Mouse (Mus musculus): ENCODE measurements around the gene Dnaja3. TPM values are rescaled to one million over a fixed set of nuclear protein-coding genes. Genes with fewer than 3 reads are reported as not detected.

Dnaja3 gene
- polyA plus RNA-seq, 1 experiment from 2014 or later = 87.8 TPM

- no peak for TF ChIP-seq CTCF (IDR thresholded peaks at IDR 0.05; ENCODE audit: low read depth)
- no peaks in the 10 kb centered on the region for H3K9me3 ChIP-seq (replicated peaks; ENCODE audit: low read length)
- whole genome bisulfite sequencing = 39% methylated on average over 13 of the region's 13 CpGs
- ATAC-seq (replicated peaks; ENCODE audit: low FRiP score, low read depth) (no peak), DNase-seq (ENCODE audit: low spot score) (no peak)
- 0 out of 2 replicates have a peak, but pooled peaks cover 9% of the 10 kb centered on the region for H3K36me3 ChIP-seq (ENCODE audit: insufficient read depth, low read length)
- peaks cover 73% of the 10 kb centered on the region for H3K4me1 ChIP-seq (replicated peaks; ENCODE audit: insufficient read depth, low read length)
- no peaks in the 10 kb centered on the region for H3K27me3 ChIP-seq (ENCODE audit: insufficient read depth, low read length)
- peak overlapping the region; percentile 21; the same call in 1 of the 2 replicates for H3K4me2 ChIP-seq (ENCODE audit: low read length)
- H3K27ac ChIP-seq = peak overlapping the region; percentile 60; the same call in 1 of the 2 replicates
- H3K9ac ChIP-seq (ENCODE audit: low read depth, low read length) = no peak overlapping the region
- H3K4me3 ChIP-seq (replicated peaks; ENCODE audit: low read depth, low read length) = no peak overlapping the region
These were observed 34.2 kb upstream of the Dnaja3 start for GRCm38 (mm10) chr16:4605514-4606131.

- peak; percentile 71 for TF ChIP-seq CTCF (IDR thresholded peaks at IDR 0.05; ENCODE audit: low read depth)
- H3K9me3 ChIP-seq (replicated peaks; ENCODE audit: low read length) = no peaks in the 10 kb centered on the region
- WGBS = 6% methylated on average over 5 of the region's 5 CpGs
- ATAC-seq (replicated peaks; ENCODE audit: low FRiP score, low read depth) (0 out of 2 replicates have a peak, but pooled peaks have one; percentile 2), DNase-seq (ENCODE audit: low spot score) (peak; percentile 67)
- H3K4me3 ChIP-seq (replicated peaks; ENCODE audit: low read depth, low read length) = no peak overlapping the region
- H3K9ac ChIP-seq (ENCODE audit: low read depth, low read length) = no peak overlapping the region
- H3K4me2 ChIP-seq (ENCODE audit: low read length) = peak overlapping the region; percentile 21; the same call in 1 of the 2 replicates
- no peaks in the 10 kb centered on the region for H3K27me3 ChIP-seq (ENCODE audit: insufficient read depth, low read length)
- peak overlapping the region; percentile 60 for H3K27ac ChIP-seq
- H3K4me1 ChIP-seq (replicated peaks; ENCODE audit: insufficient read depth, low read length) = peaks cover 67% of the 10 kb centered on the region
- peaks cover 14% of the 10 kb centered on the region; the same call in 1 of the 2 replicates for H3K36me3 ChIP-seq (ENCODE audit: insufficient read depth, low read length)
These were observed 33.2 kb upstream of the Dnaja3 start for GRCm38 (mm10) chr16:4606431-4607084.

- peak overlapping the region; percentile 11; the same call in 1 of the 2 replicates for H3K4me2 ChIP-seq (ENCODE audit: low read length)
- 35% methylated on average over 9 of the region's 9 CpGs for WGBS
- H3K9me3 ChIP-seq (replicated peaks; ENCODE audit: low read length) = no peaks in the 10 kb centered on the region
- H3K9ac ChIP-seq (ENCODE audit: low read depth, low read length) = no peak overlapping the region
- no peak overlapping the region for H3K4me3 ChIP-seq (replicated peaks; ENCODE audit: low read depth, low read length)
- H3K27ac ChIP-seq = peak overlapping the region; percentile 47
- H3K4me1 ChIP-seq (replicated peaks; ENCODE audit: insufficient read depth, low read length) = peaks cover 52% of the 10 kb centered on the region
- no peaks in the 10 kb centered on the region for H3K27me3 ChIP-seq (ENCODE audit: insufficient read depth, low read length)
- peaks cover 21% of the 10 kb centered on the region; the same call in 1 of the 2 replicates for H3K36me3 ChIP-seq (ENCODE audit: insufficient read depth, low read length)
- TF ChIP-seq CTCF (IDR thresholded peaks at IDR 0.05; ENCODE audit: low read depth) = peak; percentile 98
- DNase-seq (ENCODE audit: low spot score) = peak; percentile 94
- 0 out of 2 replicates have a peak, but pooled peaks have one; percentile 12 for ATAC-seq (replicated peaks; ENCODE audit: low FRiP score, low read depth)
These were observed 31.8 kb upstream of the Dnaja3 start for GRCm38 (mm10) chr16:4607818-4608531.

- Histone ChIP-seq H3K27ac (peak overlapping the region; percentile 47), H3K9me3 (replicated peaks; ENCODE audit: low read length) (no peaks in the 10 kb centered on the region), H3K4me2 (ENCODE audit: low read length) (0 out of 2 replicates have a peak overlapping the region, but pooled peaks have one; percentile 11), H3K9ac (ENCODE audit: low read depth, low read length) (no peak overlapping the region), H3K4me1 (replicated peaks; ENCODE audit: insufficient read depth, low read length) (peaks cover 46% of the 10 kb centered on the region), H3K4me3 (replicated peaks; ENCODE audit: low read depth, low read length) (no peak overlapping the region), H3K27me3 (ENCODE audit: insufficient read depth, low read length) (no peaks in the 10 kb centered on the region), H3K36me3 (ENCODE audit: insufficient read depth, low read length) (peaks cover 27% of the 10 kb centered on the region)
- whole genome bisulfite sequencing = 56% methylated on average over 19 of the region's 19 CpGs
- DNase-seq (ENCODE audit: low spot score) = peak; percentile 61
- no peak for TF ChIP-seq CTCF (IDR thresholded peaks at IDR 0.05; ENCODE audit: low read depth)
- peak; percentile 46 for ATAC-seq (replicated peaks; ENCODE audit: low FRiP score, low read depth)
These were observed 31.2 kb upstream of the Dnaja3 start for GRCm38 (mm10) chr16:4608532-4609059.

GRCm38 (mm10) chr16:4611193-4611592, 28.6 kb upstream of the Dnaja3 start:
- Histone ChIP-seq H3K27ac (no peak overlapping the region), H3K4me1 (replicated peaks; ENCODE audit: insufficient read depth, low read length) (peaks cover 24% of the 10 kb centered on the region), H3K27me3 (ENCODE audit: insufficient read depth, low read length) (no peaks in the 10 kb centered on the region), H3K36me3 (ENCODE audit: insufficient read depth, low read length) (peaks cover 50% of the 10 kb centered on the region), H3K4me2 (ENCODE audit: low read length) (no peak overlapping the region), H3K4me3 (replicated peaks; ENCODE audit: low read depth, low read length) (no peak overlapping the region), H3K9ac (ENCODE audit: low read depth, low read length) (no peak overlapping the region), H3K9me3 (replicated peaks; ENCODE audit: low read length) (no peaks in the 10 kb centered on the region)
- no peak for TF ChIP-seq CTCF (IDR thresholded peaks at IDR 0.05; ENCODE audit: low read depth)
- no peak for DNase-seq (ENCODE audit: low spot score)
- WGBS = 90% methylated on average over 5 of the region's 5 CpGs
- ATAC-seq (replicated peaks; ENCODE audit: low FRiP score, low read depth) = no peak

- ATAC-seq (replicated peaks; ENCODE audit: low FRiP score, low read depth) = no peak
- H3K27me3 ChIP-seq (ENCODE audit: insufficient read depth, low read length) = no peaks in the 10 kb centered on the region
- peaks cover 50% of the 10 kb centered on the region for H3K36me3 ChIP-seq (ENCODE audit: insufficient read depth, low read length)
These were observed 28.1 kb upstream of the Dnaja3 start for GRCm38 (mm10) chr16:4611676-4612075.

More at GRCm38 (mm10) chr16:4611676-4612075, 28.1 kb upstream of the Dnaja3 start:
- peaks cover 19% of the 10 kb centered on the region for H3K4me1 ChIP-seq (replicated peaks; ENCODE audit: insufficient read depth, low read length)
- H3K4me3 ChIP-seq (replicated peaks; ENCODE audit: low read depth, low read length) = no peak overlapping the region
- no peak overlapping the region for H3K4me2 ChIP-seq (ENCODE audit: low read length)
- WGBS = 95% methylated on average over 7 of the region's 7 CpGs
- H3K27ac ChIP-seq = no peak overlapping the region
- peak; percentile 31; the same call in 1 of the 2 replicates for TF ChIP-seq CTCF (IDR thresholded peaks at IDR 0.05; ENCODE audit: low read depth)
- no peak for DNase-seq (ENCODE audit: low spot score)
- H3K9me3 ChIP-seq (replicated peaks; ENCODE audit: low read length) = no peaks in the 10 kb centered on the region
- H3K9ac ChIP-seq (ENCODE audit: low read depth, low read length) = no peak overlapping the region
